Mouse (Mus musculus): ENCODE measurements around the gene Mrpl39. TPM values are rescaled to one million over a fixed set of nuclear protein-coding genes. Genes with fewer than 3 reads are reported as not detected.

Gene Mrpl39
- total RNA-seq, 2 experiments from 2014 or later, result 22.6 to 22.9 TPM

DNA sequence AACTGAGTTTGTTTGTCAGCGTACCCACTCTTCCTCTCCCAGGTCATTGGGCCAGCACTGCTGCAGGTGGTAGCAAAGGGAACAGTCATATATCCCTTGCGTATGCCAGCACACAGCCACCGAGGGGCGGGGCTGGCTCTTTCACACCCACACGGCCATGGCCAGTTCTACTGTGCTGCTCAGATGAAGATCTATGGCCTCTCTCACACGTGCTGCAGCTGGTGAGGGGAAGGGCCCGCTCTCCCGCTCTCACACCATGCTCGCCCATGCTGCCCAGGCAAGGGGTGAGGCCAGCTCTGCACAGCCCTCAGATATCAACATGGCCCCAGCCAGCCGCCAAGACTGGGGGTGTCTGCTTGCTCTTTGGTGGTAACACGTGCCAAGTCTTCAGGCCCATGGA lies 39.4 kb downstream of the Mrpl39 start:
- DNase-seq, result no peak

DNA sequence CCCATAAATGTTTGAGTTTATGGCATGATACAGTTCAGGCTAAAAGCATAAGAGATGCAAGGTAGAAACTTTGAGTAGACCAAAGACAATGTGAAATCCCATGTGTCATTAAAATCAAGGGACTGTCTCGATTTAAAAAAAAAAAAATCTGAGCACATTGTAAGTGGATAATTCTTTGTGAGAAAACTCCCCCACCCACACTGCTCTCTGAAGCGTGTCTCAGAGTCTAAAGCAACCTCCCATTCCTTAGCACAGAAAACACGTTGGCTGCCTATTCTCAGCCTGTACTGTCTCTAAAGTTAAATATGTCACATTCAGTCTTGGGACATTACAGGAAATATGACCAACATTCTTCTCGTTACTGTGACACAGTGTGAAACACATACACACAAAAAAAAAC lies 53.6 kb downstream of the Mrpl39 start:
- no peak for DNase-seq

DNA sequence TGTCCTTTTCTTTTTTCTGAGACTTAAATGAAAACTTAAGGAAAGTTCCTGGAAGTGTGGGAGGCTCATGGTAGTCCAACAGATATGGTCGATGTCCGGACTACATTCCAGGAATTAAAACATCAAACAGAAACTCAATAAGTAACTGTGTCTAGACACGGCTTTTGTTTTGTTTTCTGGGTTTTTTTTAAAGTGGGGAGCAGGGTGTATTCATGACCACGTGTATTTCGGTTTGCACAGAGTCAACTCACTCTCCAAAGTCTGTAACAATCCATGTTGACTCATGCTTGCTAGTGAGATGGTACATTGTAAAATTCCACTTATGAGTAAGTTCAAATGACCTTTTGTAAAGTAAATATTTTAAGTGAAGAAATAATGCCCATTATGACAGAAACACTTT lies 54.8 kb downstream of the Mrpl39 start:
- no peak for DNase-seq

DNA sequence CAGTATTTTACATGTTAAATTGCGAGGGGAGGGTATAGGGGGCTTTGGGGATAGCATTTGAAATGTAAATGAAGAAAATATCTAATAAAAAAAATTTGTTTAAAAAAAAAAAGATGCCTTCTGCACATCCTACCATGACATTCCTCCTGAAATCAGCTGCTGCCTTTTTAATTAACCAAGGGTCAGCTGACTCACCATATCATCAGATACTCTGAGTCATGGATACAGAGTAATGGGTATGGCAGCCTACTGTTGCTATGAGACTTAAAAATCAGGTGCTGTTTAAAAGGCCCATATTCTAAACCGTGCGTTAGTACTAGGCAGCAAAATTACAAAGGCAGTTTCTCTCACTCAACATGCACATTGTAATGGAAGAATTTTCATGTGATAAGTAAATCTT lies 58.2 kb downstream of the Mrpl39 start:
- no peak for DNase-seq

Small RNA genes within 50 kb of the gene (microRNA-seq; reads per million reads assigned to microRNA genes)
- 31.7 to 38.2 reads per million in 2 experiments for gene Mir155

Other genes starting within 250 kb of the Mrpl39 start
- gene A730009L09Rik, start 220.6 kb downstream of the Mrpl39 start, total RNA-seq (2021), result under 1 TPM; 0.30 to 0.33 TPM
- 10 to 100 TPM; 21.2 to 22.3 TPM for gene Jam2, start 38.4 kb upstream of the Mrpl39 start, total RNA-seq (2021)
- gene Gabpa, start 99.2 kb upstream of the Mrpl39 start, total RNA-seq (2021), result 10 to 100 TPM; 29.1 to 29.8 TPM
- gene Atp5j, start 99.9 kb upstream of the Mrpl39 start, total RNA-seq (2021), result 100 to 1,000 TPM; 360 to 363 TPM

Data from layer of hippocampus, postnatal 36 days (tissue).